Mouse (Mus musculus) hindbrain, embryonic 11.5 days (tissue): Measurements from ENCODE around the gene Parp16. TPM values are rescaled to one million over a fixed set of nuclear protein-coding genes. Genes with fewer than 3 reads are reported as not detected.
"Not testable (repeated sequence)": the region's sequence is repeated elsewhere in the genome, so short reads cannot be mapped to it uniquely, and the experiment has no call there.

Experiments
- ATAC-seq: fragments of 200-750 bp; cut with Nextera tagmentation; 2 replicates; pipeline ENCODE4 v1.8.0; 2017; ENCODE audit warnings: mild to moderate bottlenecking, moderate TSS enrichment, moderate library complexity; ENCODE audit not compliant: low FRiP score
- DNase-seq: peaks from one replicate; pipeline ENCODE4 v3.0.0-alpha.2; 2015; ENCODE audit warnings: low spot score
- H3K27ac ChIP-seq: fragments of 300-500 bp; sonication (generic); 2 replicates; pipeline ENCODE4 v1.5.1; 2014; ENCODE audit warnings: mild to moderate bottlenecking, low read depth, low read length
- H3K27me3 ChIP-seq: fragments of 300-500 bp; sonication (generic); 2 replicates; pipeline ENCODE4 v1.6.1; 2014; ENCODE audit warnings: mild to moderate bottlenecking, low read length, moderate library complexity, mixed read lengths; ENCODE audit not compliant: control insufficient read depth, insufficient read depth
- H3K36me3 ChIP-seq: fragments of 300-500 bp; sonication (generic); 2 replicates; pipeline ENCODE4 v1.6.1; 2014; ENCODE audit warnings: mild to moderate bottlenecking, low read length, moderate library complexity, mixed read lengths; ENCODE audit not compliant: control insufficient read depth, insufficient read depth
- H3K4me1 ChIP-seq: fragments of 300-500 bp; sonication (generic); replicated peaks from 2 replicates; pipeline ENCODE4 v1.6.1; 2014; ENCODE audit warnings: low read length, mixed read lengths; ENCODE audit not compliant: control insufficient read depth, insufficient read depth
- H3K4me2 ChIP-seq: fragments of 300-500 bp; sonication (generic); replicated peaks from 2 replicates; pipeline ENCODE4 v1.6.1; 2014; ENCODE audit warnings: mild to moderate bottlenecking, low read depth, low read length
- H3K4me3 ChIP-seq: fragments of 300-500 bp; sonication (generic); 2 replicates; pipeline ENCODE4 v1.5.1; 2014; ENCODE audit warnings: low read depth, low read length
- H3K9ac ChIP-seq: fragments of 300-500 bp; sonication (generic); 2 replicates; pipeline ENCODE4 v1.6.1; 2014; ENCODE audit warnings: low read depth, low read length
- H3K9me3 ChIP-seq: fragments of 300-500 bp; sonication (generic); 2 replicates; pipeline ENCODE4 v1.6.1; 2016; ENCODE audit warnings: low read length; ENCODE audit not compliant: control insufficient read depth
- WGBS: fragments of 180-500 bp; shearing (Covaris S2); extraction: QIAGEN DNeasy Blood & Tissue Kit; methylation state at CpG from one replicate; pipeline ENCODE4 v1.1.7; 2014; 5-methylcytosine and 5-hydroxymethylcytosine counted together
- polyA plus RNA-seq: library from polyadenylated mRNA; unstranded; fragments of >200 nt; fragmentation: Nextera tagmentation; extraction: Ambion mirVana; gene quantifications from 2 replicates; pipeline ENCODE4 v1.2.1, GENCODE M21; 2014

The Parp16 gene
- polyA plus RNA-seq, 1 experiment from 2014 or later: 6.5 TPM

GRCm38 (mm10) chr9:65199723-65200122, 4.6 kb downstream of the Parp16 start:
- H3K4me3 ChIP-seq: no peak overlapping the region
- H3K36me3 ChIP-seq: no peaks in the 10 kb centered on the region
- WGBS: 62% methylated on average over 7 of the region's 7 CpGs
- no peak overlapping the region for H3K4me2 ChIP-seq
- no peaks in the 10 kb centered on the region for H3K27me3 ChIP-seq
- H3K9ac ChIP-seq: no peak overlapping the region
- DNase-seq (no peak), ATAC-seq (no peak)
- no peaks in the 10 kb centered on the region for H3K9me3 ChIP-seq
- no peak overlapping the region for H3K27ac ChIP-seq
- H3K4me1 ChIP-seq: peaks cover 4% of the 10 kb centered on the region; the same call in 1 of the 2 replicates

- no peak for ATAC-seq
- H3K27me3 ChIP-seq: no peaks in the 10 kb centered on the region
- H3K9ac ChIP-seq: no peak overlapping the region
- 67% methylated on average over 1 of the region's 1 CpGs for WGBS
- H3K36me3 ChIP-seq: no peaks in the 10 kb centered on the region
- peaks cover under 1% of the 10 kb centered on the region; the same call in 1 of the 2 replicates for H3K4me1 ChIP-seq
- H3K27ac ChIP-seq: peak overlapping the region; percentile 14; the same call in 1 of the 2 replicates
- DNase-seq: no peak
- H3K4me3 ChIP-seq: no peak overlapping the region
- H3K4me2 ChIP-seq: no peak overlapping the region
- H3K9me3 ChIP-seq: no peaks in the 10 kb centered on the region
Measured at GRCm38 (mm10) chr9:65200606-65201005, 5.5 kb downstream of the Parp16 start.

- no peaks in the 10 kb centered on the region for H3K36me3 ChIP-seq
- H3K4me2 ChIP-seq: no peak overlapping the region
- no peak overlapping the region for H3K27ac ChIP-seq
- no peaks in the 10 kb centered on the region for H3K9me3 ChIP-seq
- no peak overlapping the region for H3K9ac ChIP-seq
- H3K4me1 ChIP-seq: no peaks in the 10 kb centered on the region
- H3K4me3 ChIP-seq: no peak overlapping the region
- WGBS: 49% methylated on average over 3 of the region's 3 CpGs
- no peaks in the 10 kb centered on the region for H3K27me3 ChIP-seq
- DNase-seq: no peak
- no peak for ATAC-seq
Measured at GRCm38 (mm10) chr9:65201021-65201380, 5.8 kb downstream of the Parp16 start.

- WGBS: under 1% methylated on average over 18 of the region's 18 CpGs
- Histone ChIP-seq H3K27ac (peak overlapping the region; percentile 14; the same call in 1 of the 2 replicates), H3K27me3 (no peaks in the 10 kb centered on the region), H3K4me3 (peak overlapping the region; percentile 26), H3K9ac (peak overlapping the region; percentile 46), H3K9me3 (no peaks in the 10 kb centered on the region), H3K36me3 (no peaks in the 10 kb centered on the region), H3K4me2 (peak overlapping the region; percentile 41), H3K4me1 (no peaks in the 10 kb centered on the region)
- peak; percentile 86 for DNase-seq
- ATAC-seq: peak; percentile 91
Measured at GRCm38 (mm10) chr9:65201381-65202164, 6.4 kb downstream of the Parp16 start.

DNA sequence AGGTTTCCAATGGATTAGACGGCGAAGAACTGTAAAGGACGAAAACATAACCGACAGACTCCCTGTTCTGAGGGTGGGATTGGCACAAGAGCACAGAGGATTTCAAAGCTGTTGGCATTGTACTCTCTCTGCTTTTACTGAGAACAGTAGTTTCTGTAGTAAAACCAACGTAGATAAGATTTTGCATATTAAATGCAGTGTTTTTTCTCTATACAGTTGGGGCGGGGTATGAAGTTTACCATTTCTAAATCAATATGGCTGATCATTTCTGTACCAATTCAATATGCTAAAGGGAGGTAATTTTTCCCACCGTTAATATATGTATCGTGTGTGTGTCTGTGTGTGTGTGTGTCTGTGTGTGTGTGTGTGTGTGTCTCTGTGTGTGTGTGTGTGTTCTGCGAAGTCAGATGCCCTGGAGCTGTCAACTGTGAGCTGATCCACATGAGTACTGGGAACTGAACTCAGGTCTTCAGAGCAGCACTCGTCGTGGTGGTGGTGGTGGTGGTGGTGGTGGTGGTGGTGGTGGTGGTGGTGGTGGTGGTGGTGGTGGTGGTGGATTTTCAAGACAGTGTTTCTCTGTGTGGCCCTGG, 7.1 kb downstream of the Parp16 start:
- H3K9ac ChIP-seq: peak overlapping the region; percentile 46
- ATAC-seq: peak; percentile 25; the same call in 1 of the 2 replicates

DNA sequence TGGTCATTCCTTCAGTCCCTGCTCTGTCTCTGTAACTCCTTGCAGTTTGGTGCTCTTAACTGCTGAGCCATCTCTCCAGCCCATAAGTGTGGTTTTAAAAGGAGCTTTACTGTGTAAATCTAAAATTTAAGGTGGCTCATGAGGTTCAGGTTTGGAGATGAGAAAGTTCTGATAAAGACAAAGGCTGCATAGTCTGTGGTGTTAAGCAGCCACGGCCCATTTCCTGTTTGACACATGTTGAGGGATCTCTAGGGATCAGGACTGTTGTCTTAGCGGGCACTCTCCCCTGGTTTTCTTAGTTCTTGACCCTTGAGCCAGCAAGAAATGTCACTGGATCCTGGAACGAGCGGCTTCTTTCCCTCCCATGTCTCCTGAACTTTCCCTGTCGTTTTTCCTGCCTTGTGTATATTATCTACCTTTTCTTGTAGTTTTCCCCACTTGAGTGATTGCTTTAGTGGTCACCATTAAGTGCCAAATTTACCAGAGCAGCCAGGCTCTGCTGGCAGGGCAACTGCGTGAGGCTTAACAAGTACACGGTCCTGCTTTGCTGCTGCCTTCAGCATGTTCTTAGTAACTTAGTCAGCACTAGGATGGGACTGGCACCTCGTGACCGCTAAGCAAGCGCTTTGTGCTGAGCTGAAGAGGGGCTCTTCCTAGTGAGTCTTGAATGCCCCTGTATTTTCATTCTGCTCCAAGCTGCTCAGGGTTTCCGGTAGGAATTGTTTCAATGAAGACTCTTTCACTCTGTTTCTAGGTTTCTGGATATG, 10.1 kb downstream of the Parp16 start:
- no peaks in the 10 kb centered on the region for H3K27me3 ChIP-seq
- 68% methylated on average over 11 of the region's 11 CpGs for WGBS
- H3K9me3 ChIP-seq: no peaks in the 10 kb centered on the region
- DNase-seq (no peak), ATAC-seq (no peak)
- H3K4me1 ChIP-seq: no peaks in the 10 kb centered on the region
- H3K36me3 ChIP-seq: no peaks in the 10 kb centered on the region
- no peak overlapping the region for H3K9ac ChIP-seq
- no peak overlapping the region for H3K4me2 ChIP-seq
- H3K4me3 ChIP-seq: no peak overlapping the region
- H3K27ac ChIP-seq: no peak overlapping the region

More for the DNA sequence above, 7.1 kb downstream of the Parp16 start:
- WGBS: 28% methylated on average over 10 of the region's 11 CpGs
- no peaks in the 10 kb centered on the region for H3K27me3 ChIP-seq
- H3K4me2 ChIP-seq: peak overlapping the region; percentile 41
- peak overlapping the region; percentile 26 for H3K4me3 ChIP-seq
- no peak for DNase-seq
- no peaks in the 10 kb centered on the region for H3K36me3 ChIP-seq
- no peaks in the 10 kb centered on the region for H3K4me1 ChIP-seq
- no peaks in the 10 kb centered on the region for H3K9me3 ChIP-seq
- peak overlapping the region; percentile 14; the same call in 1 of the 2 replicates for H3K27ac ChIP-seq

- H3K4me1 ChIP-seq: not testable (repeated sequence)
Measured at GRCm38 (mm10) chr9:65207041-65207815, 12.1 kb downstream of the Parp16 start.

More at GRCm38 (mm10) chr9:65207041-65207815, 12.1 kb downstream of the Parp16 start:
- not testable (repeated sequence) for H3K9me3 ChIP-seq, H3K4me3 ChIP-seq, ATAC-seq, H3K27me3 ChIP-seq, H3K4me2 ChIP-seq, H3K9ac ChIP-seq, H3K36me3 ChIP-seq, DNase-seq, H3K27ac ChIP-seq
- WGBS: 93% methylated on average over 7 of the region's 9 CpGs
